Mouse (Mus musculus) gonadal fat pad, adult 2 months (tissue): Measurements from ENCODE around the gene Tex16. TPM values are rescaled to one million over a fixed set of nuclear protein-coding genes. Genes with fewer than 3 reads are reported as not detected.

Experiments used
- DNase-seq: peaks from one replicate; pipeline ENCODE4 v3.0.0-alpha.2; 2012; ENCODE audit warnings: low read depth
- polyA plus RNA-seq: library from polyadenylated mRNA; depleted of rRNA; stranded (reverse); fragments of >200 nt; gene quantifications from 2 replicates; pipeline ENCODE4 v1.2.3, GENCODE M21; 2012; rRNA removed

Tex16 gene
- polyA plus RNA-seq: not detected in 2 replicates

DNA sequence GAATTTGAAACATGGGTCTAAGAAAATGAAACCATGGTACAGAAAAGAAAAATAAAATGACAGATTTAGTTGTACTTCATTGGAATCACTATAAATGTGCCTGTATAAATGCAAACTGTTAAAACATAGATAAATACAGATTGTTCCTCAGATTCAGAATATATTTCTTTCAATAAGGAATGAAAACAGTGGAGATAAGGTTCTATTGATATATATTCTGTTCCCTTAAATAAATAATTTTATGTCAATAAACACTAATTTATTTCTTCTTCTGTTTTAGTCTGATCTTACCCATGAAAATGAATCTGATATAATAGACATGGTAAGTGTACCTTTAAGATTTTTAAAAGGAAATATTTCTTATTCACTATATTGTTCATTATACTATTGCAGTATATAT is at the start of gene Tex16:
Gene Tex16, plus strand, starts transcription at position 301 of the 400 bp plus-strand sequence.
- no peak for DNase-seq

DNA sequence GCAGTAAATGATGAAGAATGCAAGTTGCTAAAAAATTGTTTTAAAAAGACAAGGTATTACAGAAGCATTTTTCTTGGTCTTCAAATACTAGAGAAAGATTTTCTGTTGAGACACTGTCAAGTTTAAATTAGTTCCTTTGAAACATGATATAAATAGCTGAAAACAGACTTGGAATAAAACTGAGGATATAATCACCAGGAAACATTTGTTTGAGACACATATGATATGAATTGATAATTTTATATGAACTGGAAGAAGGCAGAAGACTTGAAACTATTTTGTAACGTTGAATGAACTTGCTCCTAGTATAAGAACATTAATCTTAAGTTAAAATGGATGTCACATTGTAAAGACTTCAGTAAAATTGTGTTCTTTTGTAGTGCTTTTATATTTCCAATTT is 11.1 kb upstream of the Tex16 start:
- DNase-seq: no peak

Other genes with a start within 250 kb of the Tex16 start
- gene Gm45194, start 119.6 kb upstream of the Tex16 start, polyA plus RNA-seq: not detected in 2 replicates
- gene 4933403O08Rik, start 228.0 kb downstream of the Tex16 start, polyA plus RNA-seq: not detected in 2 replicates